Mouse (Mus musculus): ENCODE data around the gene Pgbd5.
A peak's percentile ranks its signal among the peaks of the same experiment; 100 is the strongest.

The Pgbd5 gene

GRCm38 (mm10) chr8:124439558-124439957 lies at the start of gene Pgbd5:
TSS of gene Pgbd5 (minus strand) at chr8:124439658.
- no peak for DNase-seq (ENCODE audit: low spot score in 2 of 2)

GRCm38 (mm10) chr8:124483356-124484115 lies 44.1 kb upstream of the Pgbd5 start:
- DNase-seq (ENCODE audit: low spot score in 2 of 2) = no peak

GRCm38 (mm10) chr8:124482790-124483189 lies 43.3 kb upstream of the Pgbd5 start:
- no peak for DNase-seq (ENCODE audit: low spot score in 2 of 2)

- no peak for DNase-seq (ENCODE audit: low spot score in 2 of 2)
Observed at GRCm38 (mm10) chr8:124480321-124480720, 40.9 kb upstream of the Pgbd5 start.

GRCm38 (mm10) chr8:124479251-124479650 lies 39.8 kb upstream of the Pgbd5 start:
- no peak for DNase-seq (ENCODE audit: low spot score in 2 of 2)

- no peak for DNase-seq (ENCODE audit: low spot score in 2 of 2)
Observed at GRCm38 (mm10) chr8:124476701-124477100, 37.2 kb upstream of the Pgbd5 start.

GRCm38 (mm10) chr8:124475690-124476089 lies 36.2 kb upstream of the Pgbd5 start:
- DNase-seq (ENCODE audit: low spot score in 2 of 2) = no peak

- no peak for DNase-seq (ENCODE audit: low spot score in 2 of 2)
Observed at GRCm38 (mm10) chr8:124464641-124465040, 25.2 kb upstream of the Pgbd5 start.

GRCm38 (mm10) chr8:124463111-124463510 lies 23.7 kb upstream of the Pgbd5 start:
- no peak for DNase-seq (ENCODE audit: low spot score in 2 of 2)

- DNase-seq (ENCODE audit: low spot score in 2 of 2) = no peak
Observed at GRCm38 (mm10) chr8:124462192-124462591, 22.7 kb upstream of the Pgbd5 start.

GRCm38 (mm10) chr8:124461103-124461502 lies 21.6 kb upstream of the Pgbd5 start:
- DNase-seq (ENCODE audit: low spot score in 2 of 2) = no peak

- no peak for DNase-seq (ENCODE audit: low spot score in 2 of 2)
Observed at GRCm38 (mm10) chr8:124460660-124461059, 21.2 kb upstream of the Pgbd5 start.

GRCm38 (mm10) chr8:124459627-124460026 lies 20.2 kb upstream of the Pgbd5 start:
- DNase-seq (ENCODE audit: low spot score in 2 of 2) = no peak

GRCm38 (mm10) chr8:124455359-124455758 lies 15.9 kb upstream of the Pgbd5 start:
- DNase-seq (ENCODE audit: low spot score in 2 of 2) = no peak

GRCm38 (mm10) chr8:124450192-124450895 lies 10.9 kb upstream of the Pgbd5 start:
- no peak for DNase-seq (ENCODE audit: low spot score in 2 of 2)

- DNase-seq (ENCODE audit: low spot score in 2 of 2) = no peak
Observed at GRCm38 (mm10) chr8:124448962-124449670, 9.7 kb upstream of the Pgbd5 start.

- DNase-seq (ENCODE audit: low spot score in 2 of 2) = no peak
Observed at GRCm38 (mm10) chr8:124436741-124437140, 2.7 kb downstream of the Pgbd5 start.

- no peak for DNase-seq (ENCODE audit: low spot score in 2 of 2)
Observed at GRCm38 (mm10) chr8:124435707-124436243, 3.7 kb downstream of the Pgbd5 start.

- no peak for DNase-seq (ENCODE audit: low spot score in 2 of 2)
Observed at GRCm38 (mm10) chr8:124435170-124435569, 4.3 kb downstream of the Pgbd5 start.

GRCm38 (mm10) chr8:124434126-124434790 lies 5.2 kb downstream of the Pgbd5 start:
- DNase-seq (ENCODE audit: low spot score in 2 of 2) = peak; percentile 60 to 64

GRCm38 (mm10) chr8:124433451-124434125 lies 5.9 kb downstream of the Pgbd5 start:
- no peak for DNase-seq (ENCODE audit: low spot score in 2 of 2)

All from spleen, postnatal 14 days (tissue).